Mouse (Mus musculus) embryonic stem cell, embryonic (primary cell): Measurements from ENCODE around the gene Sncg.

Source experiments
- CTCF ChIA-PET, 4 experiments: fragments of 300-600 bp in 2 of 4; fragments of 350-600 bp in 2 of 4; sonication (Branson Sonifier 250); formaldehyde crosslinking; loops; one replicate each; lab custom pipeline; 2022; ENCODE audit warnings: inconsistent platforms in 2 of 4; lab: Charles Lee
- POLR2A ChIA-PET, 4 experiments: fragments of 300-600 bp in 2 of 4; fragments of 350-600 bp in 2 of 4; sonication (Branson Sonifier 250); formaldehyde crosslinking; loops; one replicate each; lab custom pipeline; 2022; ENCODE audit warnings: antibody characterized with exemption in 4 of 4, inconsistent platforms in 1 of 4; lab: Charles Lee

Sncg gene

GRCm38 (mm10) chr14:34378560-34379331 is 4.2 kb upstream of the Sncg start:
- ChIA-PET CTCF (interaction anchor here (0.5 to 3.7 kb wide), 20 partner anchors 9 to 630 kb away, joined by 3 to 19 read pairs (median 4); no protein-coding TSS in a partner anchor), POLR2A (interaction anchor here (0.6 to 45.1 kb wide), 65 partner anchors 10 to 438 kb away, joined by 3 to 2339 read pairs (median 4); partner anchors contain the start of genes Fam25c (in 2 of the 4), Glud1 (in 2 of the 4), Anxa8 (in 1 of the 4) and Bmpr1a (in 1 of the 4))

GRCm38 (mm10) chr14:34377121-34377520 is 2.5 kb upstream of the Sncg start:
- CTCF ChIA-PET: interaction anchor here in 3 of 4 experiments (0.6 to 3.7 kb wide), 7 partner anchors 13 to 297 kb away, joined by 3 to 19 read pairs (median 9); no protein-coding TSS in a partner anchor
- POLR2A ChIA-PET: interaction anchor here (0.6 to 45.1 kb wide), 27 partner anchors 9 to 439 kb away, joined by 3 to 2339 read pairs (median 5); partner anchors contain the start of genes Fam25c (in 1 of the 4), Glud1 (in 1 of the 4) and Shld2 (in 1 of the 4)

GRCm38 (mm10) chr14:34375941-34376340 is 1.4 kb upstream of the Sncg start:
- POLR2A ChIA-PET: interaction anchor here in 3 of 4 experiments (0.6 to 45.1 kb wide), 22 partner anchors 8 to 245 kb away, joined by 3 to 2339 read pairs (median 5); partner anchors contain the start of genes Fam25c (in 2 of the 3), Glud1 (in 1 of the 3) and Shld2 (in 1 of the 3)
- CTCF ChIA-PET: interaction anchor here in 2 of 4 experiments (0.5 to 1.8 kb wide), 7 partner anchors 12 to 220 kb away, joined by 3 to 9 read pairs (median 3); no protein-coding TSS in a partner anchor

- POLR2A ChIA-PET: interaction anchor here in 3 of 4 experiments (0.6 to 45.1 kb wide), 16 partner anchors 8 to 232 kb away, joined by 3 to 2339 read pairs (median 6); partner anchors contain the start of genes Fam25c (in 2 of the 3), Glud1 (in 1 of the 3) and Shld2 (in 1 of the 3)
- CTCF ChIA-PET: interaction anchor here in 3 of 4 experiments (0.6 to 1.8 kb wide), 6 partner anchors 12 to 221 kb away, joined by 3 to 9 read pairs (median 3); no protein-coding TSS in a partner anchor
Observed at GRCm38 (mm10) chr14:34375415-34375904, 871 bp upstream of the Sncg start, which contains the start of gene Mmrn2. Gene Mmrn2, plus strand, starts transcription at chr14:34375465.

GRCm38 (mm10) chr14:34373581-34373980 is 1.0 kb downstream of the Sncg start:
- CTCF ChIA-PET: interaction anchor here in 1 of 4 experiments (1.1 to 2.6 kb wide), 6 partner anchors 25 to 293 kb away, joined by 3 to 27 read pairs (median 5); no protein-coding TSS in a partner anchor
- POLR2A ChIA-PET: interaction anchor here (0.6 to 45.1 kb wide), 7 partner anchors 12 to 301 kb away, joined by 3 to 2339 read pairs (median 153); partner anchors contain the start of genes Glud1 (in 2 of the 4), Shld2 (in 2 of the 4) and Fam25c (in 1 of the 4)

GRCm38 (mm10) chr14:34372646-34373045 is 1.9 kb downstream of the Sncg start:
- POLR2A ChIA-PET: interaction anchor here in 3 of 4 experiments (0.6 to 45.1 kb wide), 20 partner anchors 9 to 288 kb away, joined by 3 to 2339 read pairs (median 5); partner anchors contain the start of genes Fam25c (in 1 of the 3), Glud1 (in 1 of the 3) and Shld2 (in 1 of the 3)
- CTCF ChIA-PET: interaction anchor here (0.5 to 2.6 kb wide), 54 partner anchors 8 to 413 kb away, joined by 3 to 29 read pairs (median 4); partner anchors contain the start of gene Fam25c (in 1 of the 4)

GRCm38 (mm10) chr14:34371763-34372162 is 2.8 kb downstream of the Sncg start:
- CTCF ChIA-PET: interaction anchor here (0.7 to 2.6 kb wide), 31 partner anchors 8 to 413 kb away, joined by 3 to 29 read pairs (median 4); partner anchors contain the start of gene Fam25c (in 1 of the 4)
- POLR2A ChIA-PET: interaction anchor here (0.6 to 45.1 kb wide), 17 partner anchors 9 to 289 kb away, joined by 3 to 2339 read pairs (median 5); partner anchors contain the start of genes Fam25c (in 1 of the 4), Glud1 (in 1 of the 4) and Shld2 (in 1 of the 4)

GRCm38 (mm10) chr14:34370921-34371320 is 3.7 kb downstream of the Sncg start:
- ChIA-PET POLR2A (interaction anchor here in 2 of 4 experiments (2.4 to 61.1 kb wide), 4 partner anchors 9 to 30 kb away, joined by 10 to 2339 read pairs (median 1248); partner anchors contain the start of genes Fam25c (in 1 of the 2), Glud1 (in 1 of the 2), Mmrn2 (in 1 of the 2) and Shld2 (in 1 of the 2)), CTCF (interaction anchor here in 1 of 4 experiments (2.4 kb wide), 1 partner anchor 31 kb away, joined by 14 read pairs; no protein-coding TSS in a partner anchor)

GRCm38 (mm10) chr14:34370203-34370602 is 4.4 kb downstream of the Sncg start:
- POLR2A ChIA-PET: interaction anchor here in 2 of 4 experiments (3.7 to 61.1 kb wide), 3 partner anchors 8 to 30 kb away, joined by 34 to 2339 read pairs (median 2339); partner anchors contain the start of genes Fam25c (in 1 of the 2), Glud1 (in 1 of the 2), Mmrn2 (in 1 of the 2) and Shld2 (in 1 of the 2)
- CTCF ChIA-PET: no interaction called here

GRCm38 (mm10) chr14:34365147-34365507 is 9.5 kb downstream of the Sncg start:
- ChIA-PET CTCF (interaction anchor here in 3 of 4 experiments (0.6 to 1.5 kb wide), 3 partner anchors 19 to 43 kb away, joined by 3 to 4 read pairs (median 3); no protein-coding TSS in a partner anchor), POLR2A (interaction anchor here in 3 of 4 experiments (0.7 to 61.1 kb wide), 16 partner anchors 6 to 285 kb away, joined by 3 to 2339 read pairs (median 4); partner anchors contain the start of genes Fam25c (in 3 of the 3), Mmrn2 (in 3 of the 3), Sncg (in 3 of the 3) and Glud1 (in 2 of the 3))

GRCm38 (mm10) chr14:34364254-34365146 is 10.1 kb downstream of the Sncg start:
- POLR2A ChIA-PET: interaction anchor here (0.7 to 61.1 kb wide), 69 partner anchors 5 to 410 kb away, joined by 3 to 2339 read pairs (median 6); partner anchors contain the start of genes Fam25c (in 3 of the 4), Mmrn2 (in 3 of the 4), Sncg (in 3 of the 4) and Glud1 (in 2 of the 4)
- CTCF ChIA-PET: interaction anchor here (0.7 to 3.6 kb wide), 20 partner anchors 8 to 284 kb away, joined by 3 to 29 read pairs (median 6); partner anchors contain the start of gene Fam25c (in 1 of the 4)

- POLR2A ChIA-PET: interaction anchor here (0.5 to 61.1 kb wide), 87 partner anchors 4 to 411 kb away, joined by 3 to 2339 read pairs (median 5); partner anchors contain the start of genes Fam25c (in 3 of the 4), Mmrn2 (in 3 of the 4), Sncg (in 3 of the 4) and Glud1 (in 2 of the 4)
- CTCF ChIA-PET: interaction anchor here (0.6 to 3.6 kb wide), 26 partner anchors 9 to 283 kb away, joined by 3 to 29 read pairs (median 5); partner anchors contain the start of gene Fam25c (in 1 of the 4)
Observed at GRCm38 (mm10) chr14:34363490-34364253, 10.9 kb downstream of the Sncg start.

- ChIA-PET CTCF (interaction anchor here (0.5 to 3.6 kb wide), 30 partner anchors 8 to 282 kb away, joined by 3 to 29 read pairs (median 4); partner anchors contain the start of gene Fam25c (in 1 of the 4)), POLR2A (interaction anchor here (0.5 to 61.1 kb wide), 94 partner anchors 4 to 412 kb away, joined by 3 to 2339 read pairs (median 5); partner anchors contain the start of genes Glud1 (in 3 of the 4), Mmrn2 (in 3 of the 4), Shld2 (in 3 of the 4) and Sncg (in 3 of the 4))
Observed at GRCm38 (mm10) chr14:34362726-34363445, 11.7 kb downstream of the Sncg start.

GRCm38 (mm10) chr14:34362135-34362534 is 12.5 kb downstream of the Sncg start:
- POLR2A ChIA-PET: interaction anchor here (0.5 to 61.1 kb wide), 60 partner anchors 3 to 412 kb away, joined by 3 to 2339 read pairs (median 6); partner anchors contain the start of genes Glud1 (in 3 of the 4), Mmrn2 (in 3 of the 4), Shld2 (in 3 of the 4) and Sncg (in 3 of the 4)
- CTCF ChIA-PET: interaction anchor here in 3 of 4 experiments (0.6 to 3.6 kb wide), 16 partner anchors 9 to 1890 kb away, joined by 3 to 29 read pairs (median 5); no protein-coding TSS in a partner anchor
